Comparison of ENCODE assay signal across 12 mouse cellular contexts in genomic region chr11:80503281-80503680, GRCm38 (mm10). TPM values are rescaled to one million over a fixed set of nuclear protein-coding genes. Genes with fewer than 3 reads are reported as not detected.
DNase-seq lines count a peak whose midpoint lies in the region; ATAC-seq lines count a peak whose summit lies in the region.
"Had no signal": no experiment of that assay in that cellular context is flagged by ENCODE, and none has a peak within 500 bp of the region (broad histone marks: within the 10 kb centered on the region; RNA-seq: fewer than 3 reads in every experiment).

No protein-coding gene starts in this region.

- H3K4me3 ChIP-seq in heart, embryonic 10.5 days, result no peak overlapping the region
- H3K4me3 ChIP-seq in forebrain, embryonic 15.5 days, result no peak overlapping the region
- no peak overlapping the region for H3K4me3 ChIP-seq in limb, embryonic 10.5 days
- H3K4me3 ChIP-seq in neural tube, embryonic 13.5 days, result no peak overlapping the region
- H3K4me3 ChIP-seq: myocyte had no signal

- no peaks in the 10 kb centered on the region for H3K27me3 ChIP-seq in heart, embryonic 10.5 days (ENCODE audit: insufficient read depth, poor library complexity, severe bottlenecking)
- no peaks in the 10 kb centered on the region for H3K27me3 ChIP-seq in forebrain, embryonic 15.5 days
- H3K27me3 ChIP-seq in limb, embryonic 10.5 days (ENCODE audit: low read depth, poor library complexity, severe bottlenecking), result no peaks in the 10 kb centered on the region
- no peaks in the 10 kb centered on the region for H3K27me3 ChIP-seq in neural tube, embryonic 13.5 days

- H3K9ac ChIP-seq in forebrain, embryonic 15.5 days (replicated peaks), result peak overlapping the region; percentile 45
- H3K9ac ChIP-seq in neural tube, embryonic 13.5 days, result peak overlapping the region; percentile 65

- intact Hi-C loops in heart, postnatal 10 days (cut with DNase I), result no loop called here

- H3K9me3 ChIP-seq in heart, embryonic 10.5 days, result no peaks in the 10 kb centered on the region
- H3K9me3 ChIP-seq in forebrain, embryonic 15.5 days, result no peaks in the 10 kb centered on the region
- no peaks in the 10 kb centered on the region for H3K9me3 ChIP-seq in limb, embryonic 10.5 days (replicated peaks)
- no peaks in the 10 kb centered on the region for H3K9me3 ChIP-seq in neural tube, embryonic 13.5 days

- no peak for DNase-seq in heart, embryonic 10.5 days (ENCODE audit: low spot score)
- no peak for DNase-seq in heart, postnatal 10 days
- no peak for DNase-seq in limb, embryonic 10.5 days (ENCODE audit: low spot score)
- DNase-seq in B cell, adult 2 months, result no peak
- no peak for DNase-seq in yolk sac, embryonic 10.5 days (ENCODE audit: low spot score)
- no peak for DNase-seq in MN1 (ENCODE audit: low spot score)
- DNase-seq: adrenal gland, postnatal 10 days; kidney, postnatal 36 days; lung, postnatal 36 days had no signal

- H3K4me1 ChIP-seq in heart, embryonic 10.5 days, result peaks cover 45% of the 10 kb centered on the region
- H3K4me1 ChIP-seq in forebrain, embryonic 15.5 days, result peaks cover 52% of the 10 kb centered on the region
- peaks cover 44% of the 10 kb centered on the region for H3K4me1 ChIP-seq in limb, embryonic 10.5 days
- H3K4me1 ChIP-seq in neural tube, embryonic 13.5 days (replicated peaks), result peaks cover 56% of the 10 kb centered on the region

- 84% methylated on average over 6 of the region's 6 CpGs for WGBS in heart, embryonic 10.5 days
- 69% methylated on average over 6 of the region's 6 CpGs for WGBS in forebrain, embryonic 15.5 days
- whole genome bisulfite sequencing in limb, embryonic 10.5 days, result 85% methylated on average over 6 of the region's 6 CpGs
- WGBS in neural tube, embryonic 13.5 days, result 75% methylated on average over 6 of the region's 6 CpGs

- H3K36me3 ChIP-seq in heart, embryonic 10.5 days, result no peaks in the 10 kb centered on the region
- no peaks in the 10 kb centered on the region for H3K36me3 ChIP-seq in forebrain, embryonic 15.5 days
- no peaks in the 10 kb centered on the region for H3K36me3 ChIP-seq in limb, embryonic 10.5 days
- H3K36me3 ChIP-seq in neural tube, embryonic 13.5 days, result no peaks in the 10 kb centered on the region

- 0 out of 2 replicates have a peak overlapping the region, but pooled peaks have one; percentile 57 for H3K27ac ChIP-seq in heart, embryonic 10.5 days
- peak overlapping the region; percentile 99 for H3K27ac ChIP-seq in forebrain, embryonic 15.5 days (replicated peaks)
- peak overlapping the region; percentile 80; the same call in 1 of the 2 replicates for H3K27ac ChIP-seq in limb, embryonic 10.5 days
- H3K27ac ChIP-seq in neural tube, embryonic 13.5 days (replicated peaks), result peak overlapping the region; percentile 100

- ATAC-seq in forebrain, embryonic 15.5 days (replicated peaks), result no peak
- ATAC-seq in neural tube, embryonic 13.5 days (ENCODE audit: low read depth), result no peak

- H3K4me2 ChIP-seq in forebrain, embryonic 15.5 days (replicated peaks), result no peak overlapping the region; the same call in 1 of the 2 replicates
- no peak overlapping the region for H3K4me2 ChIP-seq in neural tube, embryonic 13.5 days

RNA-seq across cellular contexts. Expression of gene Cdk5r1, which starts 26.5 kb away (rescaled TPM):
- polyA plus RNA-seq in heart, embryonic 10.5 days (2016; fragmentation: Nextera tagmentation; extraction: Ambion mirVana), result 0.34 and 0.72 TPM in 2 replicates
- 1 to 10 TPM; 1.9 to 2.0 TPM for total RNA-seq in heart, postnatal 10 days (2021)
- 105 and 120 TPM in 2 replicates for polyA plus RNA-seq in forebrain, embryonic 15.5 days (2015; fragmentation: Nextera tagmentation; extraction: Ambion mirVana)
- 1.4 and 1.6 TPM in 2 replicates for polyA plus RNA-seq in limb, embryonic 10.5 days (2016; fragmentation: Nextera tagmentation; extraction: Ambion mirVana)
- 87.8 and 95.6 TPM in 2 replicates for polyA plus RNA-seq in neural tube, embryonic 13.5 days (2015; fragmentation: Nextera tagmentation; extraction: Ambion mirVana)

Comparison
In these comparisons a context has a peak if more than half of its experiments do, and no peak if none do; other contexts are left out.
1. RNA of gene Cdk5r1, which starts 26.5 kb away (polyA plus RNA-seq): 105 to 120 TPM in forebrain, embryonic 15.5 days and 87.8 to 95.6 TPM in neural tube, embryonic 13.5 days; 1.4 to 1.6 TPM in limb, embryonic 10.5 days and 0.34 to 0.72 TPM in heart, embryonic 10.5 days; every median in the first group is over 10 times any median in the second.
2. Peak in every context shown above with its lines, with median percentiles within 50 percentile points of each other: H3K27ac ChIP-seq.